Mouse (Mus musculus) CD8-positive naive resting alpha-beta T cell, adult 2 months (primary cell): Measurements from ENCODE around the gene Eipr1.

ENCODE experiments used
- DNase-seq, 2 experiments: peaks; one replicate each; pipeline ENCODE4 v3.0.0; 2022; ENCODE audit warnings: low read depth in 2 of 2, low spot score in 2 of 2

Gene Eipr1

DNA sequence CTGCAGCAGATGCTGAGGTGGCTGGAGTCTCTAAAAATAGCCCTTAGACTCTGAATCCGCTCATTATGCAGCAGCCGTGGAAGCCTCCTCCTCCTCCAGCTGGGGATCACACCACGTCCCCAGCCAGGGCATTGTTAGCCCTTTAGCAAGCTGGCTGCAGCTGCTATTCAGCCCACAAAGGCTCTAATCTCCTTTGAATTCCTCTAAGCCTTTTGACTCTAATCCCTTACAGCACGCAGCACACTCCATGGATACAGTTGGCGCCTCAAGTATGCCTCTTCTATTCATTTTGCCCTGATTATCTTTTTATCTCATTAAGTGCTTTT is 65.8 kb downstream of the Eipr1 start:
- DNase-seq = no peak

DNA sequence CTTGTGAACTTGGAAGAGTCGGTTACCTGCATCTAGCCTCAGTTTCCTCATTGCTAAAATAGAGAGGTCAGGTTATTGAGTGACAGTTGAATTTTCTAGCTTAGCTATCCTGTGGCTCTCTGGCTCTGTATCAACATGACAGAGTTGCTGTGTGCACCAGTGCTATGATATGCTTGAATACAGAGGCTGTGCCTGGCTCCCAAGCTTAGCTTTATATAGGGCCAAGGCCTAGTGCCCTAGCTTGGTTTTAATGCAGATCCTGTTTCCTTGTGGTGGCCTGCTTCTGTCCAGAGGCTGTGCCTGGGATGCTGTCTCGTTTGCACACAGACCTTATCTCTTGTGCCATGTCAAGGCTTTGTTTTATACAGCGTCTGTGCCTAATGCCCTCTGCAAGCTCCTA is 66.3 kb downstream of the Eipr1 start:
- DNase-seq = no peak

DNA sequence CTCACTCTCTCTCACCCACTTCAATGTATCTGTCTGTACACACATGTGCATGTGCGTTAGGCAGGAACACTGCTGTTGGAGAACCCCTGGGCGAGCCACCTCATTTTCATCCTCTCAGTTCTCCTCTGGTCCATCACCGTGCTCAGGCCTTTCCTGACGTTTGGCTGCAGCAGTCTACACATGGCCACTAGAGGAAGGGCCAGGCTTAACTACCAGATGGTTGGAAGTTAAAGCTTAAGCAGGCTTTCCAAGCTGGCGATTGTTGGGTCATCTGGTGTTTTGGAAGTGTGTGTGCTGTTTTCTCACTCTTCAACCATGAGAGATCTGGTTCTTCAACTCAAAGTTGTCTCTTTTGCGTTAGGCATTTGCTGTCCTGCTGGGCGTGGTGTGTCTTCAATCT is 71.9 kb downstream of the Eipr1 start:
- DNase-seq = no peak

DNA sequence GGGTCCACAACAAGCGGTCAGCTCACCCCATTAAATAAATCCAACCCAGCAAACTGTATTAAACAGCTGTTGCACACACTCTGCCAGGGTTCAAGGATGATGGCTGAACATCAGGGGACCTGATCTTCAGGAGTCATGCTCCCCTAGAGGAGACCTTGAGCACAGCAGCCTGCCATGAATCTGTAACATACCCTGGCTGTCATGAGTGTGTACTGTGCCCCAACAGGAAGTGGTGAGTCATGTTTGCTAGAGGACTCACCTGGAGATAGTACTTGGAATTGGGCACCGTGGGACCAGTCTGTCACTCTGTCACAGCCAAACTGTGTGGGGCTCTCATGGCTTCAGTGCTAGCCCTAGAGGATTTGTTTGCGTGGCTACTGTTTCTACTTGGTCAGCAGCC is 77.9 kb downstream of the Eipr1 start:
- DNase-seq = peak; percentile 33 to 55

DNA sequence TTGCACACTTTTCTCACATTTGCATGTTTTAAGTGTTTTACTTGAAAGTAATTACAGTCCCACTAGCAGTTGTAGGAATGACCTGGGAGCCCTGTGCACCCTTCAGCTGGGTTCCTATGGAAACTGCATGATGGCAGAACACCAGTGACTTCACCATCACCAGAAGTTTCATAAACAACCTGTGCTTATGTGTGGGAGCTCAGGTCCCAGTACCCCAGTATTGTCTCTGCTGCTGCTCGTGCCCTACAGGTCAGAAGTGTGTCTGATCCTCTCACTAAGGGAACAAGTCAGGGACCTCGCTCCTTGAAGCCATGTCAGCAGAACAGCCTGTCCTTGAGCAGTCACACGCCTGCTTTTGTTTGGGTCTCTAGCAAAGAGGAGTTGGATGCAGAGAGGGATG is 78.9 kb downstream of the Eipr1 start:
- DNase-seq = no peak

DNA sequence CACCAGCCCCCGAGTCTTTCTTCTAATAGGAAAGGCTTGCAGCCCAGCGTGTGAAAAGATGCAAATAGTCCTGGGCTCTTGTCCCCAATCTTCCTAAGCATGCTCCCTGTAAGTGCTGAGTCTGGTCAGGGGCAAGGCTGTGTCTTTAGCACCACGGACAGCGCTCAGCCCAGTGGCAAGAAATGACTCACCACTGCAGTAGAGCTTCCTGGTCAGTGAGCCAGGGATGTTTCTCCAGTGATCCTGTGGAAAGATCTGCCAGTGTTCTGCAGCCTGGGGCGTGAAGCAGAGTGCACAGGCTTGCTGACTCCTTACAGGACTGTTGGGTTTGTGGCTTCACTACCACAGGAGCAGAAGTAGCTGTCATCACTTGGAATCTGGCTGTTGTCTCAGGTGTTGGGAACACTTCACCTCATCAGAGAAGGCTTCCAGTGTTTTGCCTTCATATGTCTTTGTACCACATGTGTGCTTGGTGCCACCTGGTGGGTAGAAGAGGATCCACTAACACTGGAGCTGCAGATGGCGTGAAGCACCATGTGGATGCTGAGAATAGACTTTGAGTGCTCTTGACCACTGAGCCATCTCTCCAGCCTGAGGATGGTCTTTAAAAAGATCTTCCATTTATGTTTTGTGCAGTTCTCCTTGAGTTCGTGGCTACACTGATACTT is 79.6 kb downstream of the Eipr1 start:
- peak in 1 of 2 experiments; percentile 46 for DNase-seq

DNA sequence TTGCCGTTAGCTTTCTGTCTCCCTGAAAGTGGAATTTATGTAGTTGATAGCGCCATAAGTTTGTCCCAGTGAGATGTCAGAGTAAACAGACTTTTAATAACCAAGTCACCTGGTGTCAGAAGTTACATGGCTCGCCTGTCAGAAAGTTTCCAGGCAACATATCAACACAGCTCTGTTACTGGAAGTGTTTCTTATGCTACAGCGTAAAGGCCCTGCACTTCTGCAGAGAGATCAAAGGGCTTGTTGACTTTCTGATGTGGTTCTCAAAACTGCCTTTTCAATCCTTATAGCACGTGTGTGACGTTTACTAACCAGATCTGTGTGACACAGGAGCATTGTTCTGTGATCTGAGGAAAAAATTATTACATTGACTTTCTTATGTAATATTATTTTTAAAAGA is 82.7 kb downstream of the Eipr1 start:
- peak; percentile 78 for DNase-seq

DNA sequence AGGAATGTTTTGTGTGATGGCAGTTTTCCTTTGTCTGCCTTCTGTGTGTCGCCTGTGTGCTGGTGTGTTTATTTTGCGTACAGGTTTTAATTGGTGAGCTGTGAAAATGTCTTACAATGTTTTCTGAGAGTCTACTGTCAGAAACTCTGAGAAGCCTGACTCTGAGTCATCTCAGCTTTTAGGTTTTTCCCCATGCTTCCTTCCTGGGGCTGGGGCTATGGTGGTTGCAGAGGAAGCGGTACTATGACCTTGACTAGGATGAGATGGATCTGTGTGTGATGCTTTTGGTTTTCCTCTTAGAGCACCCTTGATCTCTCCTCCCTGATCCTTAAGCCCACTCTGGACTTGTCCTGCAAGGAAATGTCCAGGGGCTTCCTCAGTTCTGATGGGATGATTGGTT is 84.1 kb downstream of the Eipr1 start:
- peak; percentile 29 to 38 for DNase-seq

DNA sequence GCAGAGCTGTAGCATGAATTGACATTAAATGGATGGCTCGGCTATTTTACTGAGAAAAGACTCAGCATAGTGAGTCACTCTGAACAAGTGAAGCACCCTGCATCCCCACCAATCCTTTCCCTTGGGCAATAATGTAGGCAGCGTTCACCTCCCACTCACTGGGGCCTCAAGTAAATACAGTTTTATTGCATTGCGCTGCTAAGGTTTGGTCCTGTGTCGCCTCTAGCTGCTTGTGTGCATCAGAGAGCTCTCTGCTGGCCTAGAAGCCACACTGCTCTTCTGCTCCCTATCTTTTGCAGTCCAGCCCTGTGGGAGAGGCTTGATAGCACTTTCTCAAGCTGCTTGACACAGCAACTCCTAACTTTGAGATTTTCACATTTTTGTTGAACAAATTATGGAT is 86.7 kb downstream of the Eipr1 start:
- DNase-seq = no peak

DNA sequence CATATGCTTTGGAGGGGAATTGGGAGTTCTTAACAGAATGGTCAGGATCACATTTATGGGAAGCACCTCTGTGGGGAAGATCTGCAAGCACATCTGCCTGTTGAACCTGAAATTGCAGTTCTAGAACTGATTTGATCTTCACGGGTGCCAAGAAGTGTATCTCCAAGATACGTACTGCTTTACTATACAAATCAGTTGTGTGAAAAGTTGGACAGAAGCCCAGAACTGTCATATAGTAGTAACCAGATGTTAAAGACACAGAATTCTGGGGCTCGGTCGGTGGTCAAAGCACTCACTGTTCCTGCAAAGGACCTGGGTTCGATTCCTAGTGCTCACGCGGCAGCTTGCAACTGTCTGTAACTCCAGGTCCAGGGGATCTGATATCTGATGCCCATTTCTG is 87.4 kb downstream of the Eipr1 start:
- no peak for DNase-seq

DNA sequence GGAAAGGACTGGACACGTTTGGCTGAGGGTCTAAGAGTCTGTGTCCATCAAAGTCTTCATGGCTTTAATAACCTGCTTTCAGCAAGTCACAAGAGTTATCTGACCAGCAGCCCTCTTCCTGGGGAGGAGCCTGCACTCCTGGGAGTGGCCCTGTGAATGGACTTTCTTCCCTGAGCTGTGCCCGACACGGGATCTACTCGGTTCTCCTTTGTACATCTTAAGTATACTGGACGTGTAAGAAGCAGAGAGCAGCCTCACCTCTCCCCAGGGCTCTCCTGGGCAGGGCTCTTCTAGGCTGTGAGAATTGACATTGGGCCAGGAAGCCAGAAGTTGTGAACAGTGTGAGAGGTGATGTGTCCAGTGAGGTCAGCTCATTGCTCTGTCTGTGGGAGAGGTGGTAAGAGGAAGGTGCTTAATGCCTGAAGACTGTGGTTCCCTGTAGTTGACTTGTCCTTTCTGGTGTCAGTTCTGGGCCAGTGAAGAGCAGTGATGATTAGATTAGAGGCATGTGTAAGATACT is 89.6 kb downstream of the Eipr1 start:
- no peak for DNase-seq

DNA sequence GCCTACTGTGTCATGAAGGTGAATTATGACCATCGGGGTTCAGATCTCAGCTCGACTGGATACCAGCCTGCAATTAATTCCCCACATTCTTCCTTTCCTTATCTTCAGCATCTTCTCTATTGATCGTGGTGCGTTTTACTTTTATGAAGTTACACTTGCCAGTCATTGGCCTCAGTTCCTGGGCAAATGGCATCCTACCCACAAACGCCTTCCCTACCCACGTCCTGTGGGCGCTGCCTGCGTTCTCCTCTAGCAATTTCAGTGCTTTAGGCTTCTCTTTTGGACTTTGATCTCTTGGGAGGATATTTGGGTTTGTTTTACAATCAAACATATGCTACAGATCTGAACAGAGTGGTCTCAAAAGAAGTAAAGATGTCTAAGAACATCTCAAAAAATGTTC is 94.2 kb downstream of the Eipr1 start:
- DNase-seq = peak; percentile 35 to 43

DNA sequence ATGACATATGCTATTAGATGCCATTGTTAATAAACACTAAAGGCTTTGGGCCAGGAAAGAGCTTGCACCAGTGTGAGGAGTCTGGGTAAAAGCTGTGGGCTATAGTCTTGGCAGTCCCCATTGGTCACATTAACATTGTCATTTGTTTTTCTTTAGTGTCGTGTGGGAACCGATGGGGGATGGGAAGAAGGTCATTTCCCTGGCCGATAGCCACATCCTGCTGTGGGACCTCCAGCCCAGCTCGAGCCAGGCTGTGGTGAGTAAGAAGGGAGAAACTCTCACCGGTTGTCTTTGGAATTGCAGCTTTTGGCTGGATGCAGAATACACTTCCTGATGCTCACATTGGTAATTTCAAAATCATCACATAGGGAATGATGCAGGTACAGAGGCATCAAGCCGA is 95.8 kb downstream of the Eipr1 start:
- DNase-seq = no peak

DNA sequence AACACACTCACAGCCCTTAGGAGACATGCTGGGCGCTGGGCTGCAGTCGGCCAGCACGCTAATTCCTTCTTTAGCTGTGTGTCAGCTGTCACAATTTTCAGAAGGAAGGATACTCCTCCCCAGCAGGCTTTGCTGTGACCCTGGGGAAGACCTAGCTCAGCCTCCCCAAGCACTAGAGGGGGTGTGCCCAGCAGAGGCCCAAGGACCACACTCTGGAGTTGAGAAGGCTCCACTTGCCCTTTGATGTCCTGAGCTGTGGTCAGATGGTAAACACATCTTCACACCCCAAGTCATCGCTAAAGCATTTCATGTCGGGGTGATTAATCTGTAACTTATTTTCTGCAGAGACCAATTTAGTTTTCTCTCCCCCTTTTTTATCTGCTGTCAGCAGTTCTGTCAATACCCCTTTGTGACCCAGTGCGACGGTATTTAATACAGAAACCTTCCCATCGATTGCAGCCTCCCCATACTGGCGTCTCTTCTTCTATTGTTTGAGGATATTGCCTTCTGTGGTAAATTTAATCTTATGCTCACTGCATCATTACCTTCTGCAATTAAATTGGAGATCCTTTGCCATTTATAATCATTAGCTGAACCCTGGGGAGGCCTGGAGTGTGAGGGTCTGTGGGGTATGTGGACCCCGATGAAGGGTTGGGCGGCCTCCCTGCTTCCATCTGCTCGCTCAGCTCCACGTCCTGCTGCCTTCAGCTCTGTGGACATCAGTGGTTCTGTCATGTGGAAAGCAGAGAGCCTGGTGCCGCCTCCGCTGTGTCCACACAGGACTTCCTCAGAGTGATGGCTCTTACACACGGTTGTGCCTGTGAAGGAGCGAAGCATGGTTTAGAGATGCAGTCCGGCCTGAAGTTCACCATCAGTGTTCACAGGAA is 97.4 kb downstream of the Eipr1 start:
- no peak for DNase-seq

DNA sequence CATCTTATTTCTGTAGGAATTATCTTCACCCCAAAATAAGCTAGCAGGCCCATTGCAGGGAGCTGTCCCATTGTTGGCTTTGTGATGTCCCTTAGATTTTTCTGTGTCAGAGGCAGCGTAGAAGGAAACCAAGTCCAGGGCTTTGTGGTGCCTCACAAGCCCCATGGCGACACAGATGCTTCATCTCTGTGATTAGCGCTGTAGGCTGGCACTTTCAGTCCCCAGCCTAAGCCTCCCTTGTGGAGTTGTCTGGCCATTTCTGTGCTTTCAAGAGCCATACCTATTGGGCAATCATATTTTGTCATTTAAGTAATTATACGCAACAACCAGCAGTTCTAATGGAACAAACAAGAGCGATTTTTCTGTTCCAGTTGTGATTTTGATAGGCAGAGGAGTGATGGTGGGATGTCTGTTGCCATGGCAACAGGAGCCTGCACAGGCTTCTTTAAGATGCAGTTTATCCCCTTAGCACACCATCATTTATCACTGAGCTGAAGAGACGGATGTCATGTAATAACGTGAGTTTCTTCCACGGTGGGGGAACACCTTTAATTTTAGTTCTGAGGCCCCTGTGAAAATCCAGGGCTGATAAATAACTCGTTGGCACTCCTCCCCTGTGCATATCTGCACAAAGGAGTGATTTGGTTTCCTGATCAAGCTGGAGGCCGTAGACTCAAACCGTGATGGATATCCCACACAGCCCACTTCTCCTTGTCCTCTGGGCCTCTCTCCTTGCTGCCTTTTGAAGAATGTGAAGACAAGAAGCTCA is 108.1 kb downstream of the Eipr1 start:
- DNase-seq = no peak

DNA sequence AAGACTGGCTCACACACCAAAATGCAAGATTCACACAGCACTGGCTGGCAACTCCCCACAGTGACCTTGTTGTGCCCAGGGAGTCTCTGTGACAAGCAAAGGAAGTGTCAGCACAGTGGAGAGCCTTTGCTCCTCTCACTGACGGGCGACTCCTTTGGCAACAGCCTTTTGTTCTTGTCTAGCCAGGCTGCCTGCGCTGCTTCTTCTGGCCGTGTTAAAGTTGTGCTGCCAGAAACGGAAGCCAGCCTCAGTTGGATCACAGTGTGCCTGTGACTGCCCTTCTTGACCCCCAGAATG is 108.6 kb downstream of the Eipr1 start:
- DNase-seq = no peak

DNA sequence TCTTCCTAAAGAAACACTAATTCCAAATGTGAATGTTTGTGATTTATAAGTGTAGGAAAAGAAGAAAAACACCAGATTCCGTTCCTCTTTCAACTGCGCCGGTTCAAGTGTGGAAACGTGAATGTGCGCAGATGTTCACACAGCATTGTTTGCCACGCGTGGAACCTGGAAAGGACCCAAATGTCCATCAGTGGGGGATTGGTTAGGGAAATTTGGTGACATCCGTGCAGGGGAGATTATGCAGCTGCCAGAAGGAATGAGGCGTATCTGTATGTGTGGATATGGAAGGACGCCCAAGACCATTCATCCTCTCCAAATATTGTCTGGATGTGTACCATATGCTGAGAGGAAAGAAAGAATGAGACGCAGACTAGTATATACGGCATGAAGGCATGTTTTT is 111.7 kb downstream of the Eipr1 start:
- DNase-seq = no peak

DNA sequence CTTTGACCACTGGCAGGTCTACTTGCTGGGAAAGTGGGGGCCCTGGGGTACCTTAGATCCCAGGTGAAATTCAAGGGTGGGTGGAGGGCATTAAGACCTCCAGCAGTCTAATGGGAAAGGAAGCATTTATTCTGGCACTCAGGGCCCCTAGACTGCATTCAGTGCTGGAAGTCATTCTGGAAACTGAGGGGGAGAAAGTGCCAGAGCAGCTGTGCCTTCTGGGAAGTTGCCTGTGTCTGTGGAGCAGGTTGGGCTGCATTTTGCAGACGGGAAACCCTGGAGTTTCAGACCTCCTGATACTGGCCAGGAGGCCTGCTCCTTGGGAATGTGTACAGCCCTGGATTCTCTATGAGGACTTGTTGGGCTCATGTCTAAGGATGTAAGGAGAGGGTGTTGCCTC is 114.5 kb downstream of the Eipr1 start:
- DNase-seq = no peak

DNA sequence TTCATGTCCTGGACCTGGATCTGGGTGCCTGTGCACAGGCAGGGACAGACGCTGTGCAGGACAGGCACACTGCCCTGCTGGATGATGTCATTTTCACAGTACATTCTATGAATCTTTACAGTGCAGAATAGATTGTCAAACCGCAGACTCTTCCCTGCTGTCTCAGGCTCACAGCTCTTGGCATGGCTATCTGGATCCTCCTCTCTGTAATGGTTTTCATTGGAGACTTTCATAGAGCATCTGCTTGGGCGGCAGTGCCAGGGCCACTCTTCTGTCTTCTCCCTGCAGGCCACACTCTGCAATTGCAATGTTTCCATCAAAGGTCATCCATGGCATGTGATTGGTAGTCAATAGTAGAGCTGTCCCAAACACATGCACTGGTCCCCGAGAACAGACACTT is 117.2 kb downstream of the Eipr1 start:
- DNase-seq = no peak

DNA sequence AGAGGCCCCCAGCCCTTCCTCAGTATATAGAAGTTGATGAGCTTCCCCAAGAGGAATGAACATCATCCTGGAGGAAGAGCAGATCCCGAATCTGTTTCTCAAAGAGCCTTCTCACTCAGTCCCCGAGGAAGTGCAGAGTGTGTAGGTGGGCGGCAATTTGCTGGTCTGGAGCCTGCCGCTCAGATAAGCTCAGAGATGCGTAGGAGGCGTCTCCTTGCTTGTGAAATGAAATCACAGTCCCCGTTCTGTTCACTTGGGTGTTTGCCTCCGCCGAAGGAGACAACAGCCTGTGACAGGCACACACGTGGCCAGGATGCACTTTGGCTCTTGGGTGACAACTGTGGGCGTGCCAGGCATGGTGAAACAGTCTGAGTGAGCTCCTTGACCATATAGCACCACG is 120.7 kb downstream of the Eipr1 start:
- no peak for DNase-seq

DNA sequence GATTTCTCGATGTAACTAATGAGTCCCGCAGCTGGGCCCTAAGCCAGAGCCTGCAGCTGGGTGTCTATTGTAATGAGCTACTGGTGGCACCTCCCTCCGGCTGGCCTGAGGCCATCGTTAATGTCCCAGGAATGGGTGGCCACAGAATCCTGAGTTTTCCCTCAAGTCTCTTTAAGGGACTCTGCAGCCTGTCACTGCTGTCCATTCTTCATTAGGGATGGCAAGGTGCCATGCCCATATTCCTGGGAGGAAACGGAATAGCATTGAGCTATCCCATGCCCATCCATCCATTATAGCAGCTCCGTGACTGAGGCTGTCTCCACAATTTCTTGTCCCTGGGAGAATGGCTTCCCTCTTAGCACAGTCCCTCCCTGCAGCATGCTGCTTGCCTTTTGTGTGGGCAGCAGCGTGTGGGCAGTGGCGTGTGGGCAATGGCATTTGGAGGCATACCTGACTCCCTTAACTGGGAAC is 123.2 kb downstream of the Eipr1 start:
- DNase-seq = no peak

DNA sequence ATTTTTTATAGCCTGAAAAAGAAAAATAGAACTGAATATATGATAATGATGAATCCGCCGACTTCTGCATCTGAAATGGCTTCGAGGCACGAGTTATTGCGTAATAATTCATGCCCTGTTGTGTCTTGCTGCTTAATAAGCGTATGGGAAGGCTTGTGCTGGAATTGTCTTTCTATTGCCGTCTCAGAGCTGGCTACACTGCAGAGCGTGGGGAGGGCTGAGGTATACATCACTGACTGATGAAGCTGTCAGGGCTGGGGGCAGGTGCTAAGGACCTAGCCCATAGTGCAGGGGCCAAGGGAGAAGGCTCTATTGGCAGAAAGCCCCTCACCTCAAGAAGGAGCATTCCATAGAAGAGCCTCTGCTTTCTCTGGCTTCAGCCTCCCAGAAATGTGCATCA is 123.9 kb downstream of the Eipr1 start:
- DNase-seq = no peak
